Mouse (Mus musculus): Measurements from ENCODE around the gene Irf2bp2. TPM values are rescaled to one million over a fixed set of nuclear protein-coding genes. Genes with fewer than 3 reads are reported as not detected.

The Irf2bp2 gene
- polyA plus RNA-seq (2015; fragmentation: Nextera tagmentation; extraction: Ambion mirVana) = 11.5 and 12.1 TPM in 2 replicates

DNA sequence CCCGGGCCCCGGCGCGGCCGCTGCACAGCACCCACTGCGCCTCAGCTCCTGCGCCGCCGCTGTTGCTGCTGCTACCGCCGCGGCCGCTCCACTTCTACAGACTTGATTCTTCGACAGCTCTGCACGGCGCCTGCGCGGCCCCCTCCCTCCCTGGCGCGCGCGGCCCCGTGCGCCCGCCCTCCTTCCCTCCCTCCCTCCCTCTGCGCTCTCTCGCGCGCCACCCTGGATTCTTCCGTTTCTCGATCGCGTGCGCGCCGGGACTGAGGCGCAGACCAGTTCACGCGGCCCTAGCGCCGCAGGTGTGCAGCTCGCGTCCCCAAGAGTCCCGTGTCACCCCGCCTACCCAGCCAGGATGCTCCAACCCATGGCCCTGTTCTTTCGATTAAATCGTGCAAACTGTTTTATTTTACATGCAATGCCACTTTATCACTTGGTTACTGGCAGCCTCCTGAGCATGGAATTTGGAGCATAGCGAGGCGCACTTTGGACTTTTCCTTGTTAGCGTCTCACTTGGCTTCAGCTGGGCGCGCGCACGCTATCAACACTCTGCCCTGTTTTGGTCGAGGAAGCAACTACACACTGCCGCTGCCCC is at the start of gene Irf2bp2:
TSS of gene Irf2bp2 (minus strand) at position 98 of the 592 bp plus-strand sequence.
- H3K27me3 ChIP-seq (ENCODE audit: insufficient read depth, low read length) = no peaks in the 10 kb centered on the region
- no peaks in the 10 kb centered on the region for H3K9me3 ChIP-seq (ENCODE audit: low read length)
- H3K36me3 ChIP-seq (ENCODE audit: insufficient read depth, low read length) = peaks cover 14% of the 10 kb centered on the region
- under 1% methylated on average over 48 of the region's 56 CpGs for WGBS
- H3K9ac ChIP-seq (replicated peaks; ENCODE audit: low read length) = peak within 1 kb of the TSS; percentile 100
- peak within 1 kb of the TSS; percentile 100 for H3K27ac ChIP-seq (ENCODE audit: low read length)
- peak within 1 kb of the TSS; percentile 92 for H3K4me3 ChIP-seq (ENCODE audit: low read length)
- peaks cover 33% of the 10 kb centered on the region for H3K4me1 ChIP-seq (ENCODE audit: insufficient read depth, low read length)
- peak; percentile 81 for ATAC-seq (ENCODE audit: low FRiP score, low TSS enrichment)
- H3K4me2 ChIP-seq (replicated peaks; ENCODE audit: low read depth, low read length) = peak within 1 kb of the TSS; percentile 96

- Histone ChIP-seq H3K4me1 (ENCODE audit: insufficient read depth, low read length) (0 out of 2 replicates have a peak, but pooled peaks cover 5% of the 10 kb centered on the region), H3K4me2 (replicated peaks; ENCODE audit: low read depth, low read length) (no peak overlapping the region), H3K27me3 (ENCODE audit: insufficient read depth, low read length) (no peaks in the 10 kb centered on the region), H3K9ac (replicated peaks; ENCODE audit: low read length) (no peak overlapping the region), H3K36me3 (ENCODE audit: insufficient read depth, low read length) (no peaks in the 10 kb centered on the region), H3K9me3 (ENCODE audit: low read length) (no peaks in the 10 kb centered on the region), H3K4me3 (ENCODE audit: low read length) (no peak overlapping the region), H3K27ac (ENCODE audit: low read length) (no peak overlapping the region)
- WGBS = 96% methylated on average over 4 of the region's 4 CpGs
- no peak for ATAC-seq (ENCODE audit: low FRiP score, low TSS enrichment)
Observed at GRCm38 (mm10) chr8:126642665-126643064, 48.9 kb upstream of the Irf2bp2 start.

GRCm38 (mm10) chr8:126641568-126642295 is 47.9 kb upstream of the Irf2bp2 start:
- H3K4me2 ChIP-seq (replicated peaks; ENCODE audit: low read depth, low read length) = no peak overlapping the region
- no peaks in the 10 kb centered on the region for H3K9me3 ChIP-seq (ENCODE audit: low read length)
- no peak for ATAC-seq (ENCODE audit: low FRiP score, low TSS enrichment)
- H3K9ac ChIP-seq (replicated peaks; ENCODE audit: low read length) = no peak overlapping the region
- no peak overlapping the region for H3K4me3 ChIP-seq (ENCODE audit: low read length)
- no peaks in the 10 kb centered on the region for H3K27me3 ChIP-seq (ENCODE audit: insufficient read depth, low read length)
- WGBS = 61% methylated on average over 3 of the region's 3 CpGs
- H3K36me3 ChIP-seq (ENCODE audit: insufficient read depth, low read length) = no peaks in the 10 kb centered on the region
- H3K4me1 ChIP-seq (ENCODE audit: insufficient read depth, low read length) = 0 out of 2 replicates have a peak, but pooled peaks cover 5% of the 10 kb centered on the region
- H3K27ac ChIP-seq (ENCODE audit: low read length) = no peak overlapping the region

- Histone ChIP-seq H3K27ac (ENCODE audit: low read length) (no peak overlapping the region), H3K9ac (replicated peaks; ENCODE audit: low read length) (no peak overlapping the region), H3K4me3 (ENCODE audit: low read length) (no peak overlapping the region), H3K9me3 (ENCODE audit: low read length) (no peaks in the 10 kb centered on the region), H3K4me1 (ENCODE audit: insufficient read depth, low read length) (0 out of 2 replicates have a peak, but pooled peaks cover 6% of the 10 kb centered on the region), H3K4me2 (replicated peaks; ENCODE audit: low read depth, low read length) (no peak overlapping the region), H3K27me3 (ENCODE audit: insufficient read depth, low read length) (no peaks in the 10 kb centered on the region), H3K36me3 (ENCODE audit: insufficient read depth, low read length) (no peaks in the 10 kb centered on the region)
- WGBS = 83% methylated on average over 3 of the region's 3 CpGs
- ATAC-seq (ENCODE audit: low FRiP score, low TSS enrichment) = no peak
Observed at GRCm38 (mm10) chr8:126639161-126639560, 45.4 kb upstream of the Irf2bp2 start.

DNA sequence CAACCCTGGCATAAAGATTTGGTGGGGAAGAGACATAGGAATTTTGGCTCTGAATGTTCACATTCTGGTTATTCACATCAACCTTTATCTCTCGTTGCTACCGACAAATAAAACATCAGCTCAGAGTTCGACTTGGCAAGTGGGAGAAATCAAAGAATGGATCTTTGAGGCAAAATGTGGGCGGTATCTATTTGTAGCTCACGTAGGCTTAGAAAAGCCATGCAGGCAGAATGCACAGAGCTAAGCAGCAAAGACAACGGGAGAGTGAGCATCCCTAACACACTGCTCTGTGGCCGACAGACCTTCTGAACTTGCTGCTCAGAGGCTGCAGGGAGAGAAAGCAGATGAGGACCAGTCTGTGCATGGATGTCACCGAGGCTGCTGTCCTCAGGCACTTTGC is 44.2 kb upstream of the Irf2bp2 start:
- WGBS = 76% methylated on average over 8 of the region's 8 CpGs

DNA sequence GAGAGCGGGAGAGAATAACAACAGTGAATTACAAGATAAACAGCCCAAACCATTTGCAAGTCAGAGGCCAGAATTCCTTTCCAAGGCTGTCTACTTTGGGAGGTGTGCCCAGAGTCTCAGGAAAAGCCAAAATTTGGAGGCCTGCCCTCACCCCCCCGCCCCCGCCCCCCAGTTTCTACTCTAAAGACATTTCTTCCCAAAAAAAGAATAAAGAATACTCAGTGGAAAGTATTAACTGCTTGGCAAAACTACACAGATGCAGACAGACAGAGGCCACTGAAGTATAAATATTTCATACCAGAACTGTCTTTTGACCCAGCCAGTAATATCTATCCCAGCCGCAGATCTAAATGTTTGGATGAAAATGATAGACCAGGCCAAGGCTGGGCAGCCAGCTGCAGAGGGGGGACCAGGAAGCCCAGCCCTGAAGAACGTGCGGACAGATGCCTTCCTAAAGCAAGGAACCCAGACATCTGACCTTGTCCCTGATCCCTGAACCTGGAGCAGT is 40.8 kb upstream of the Irf2bp2 start:
- H3K4me2 ChIP-seq (replicated peaks; ENCODE audit: low read depth, low read length) = no peak overlapping the region
- 0 out of 2 replicates have a peak, but pooled peaks cover 6% of the 10 kb centered on the region for H3K4me1 ChIP-seq (ENCODE audit: insufficient read depth, low read length)
- H3K9me3 ChIP-seq (ENCODE audit: low read length) = peaks cover 13% of the 10 kb centered on the region
- no peak for ATAC-seq (ENCODE audit: low FRiP score, low TSS enrichment)
- no peak overlapping the region for H3K4me3 ChIP-seq (ENCODE audit: low read length)
- H3K36me3 ChIP-seq (ENCODE audit: insufficient read depth, low read length) = no peaks in the 10 kb centered on the region
- H3K27ac ChIP-seq (ENCODE audit: low read length) = peak overlapping the region; percentile 56
- WGBS = 56% methylated on average over 6 of the region's 6 CpGs
- no peak overlapping the region; the same call in 1 of the 2 replicates for H3K9ac ChIP-seq (replicated peaks; ENCODE audit: low read length)
- H3K27me3 ChIP-seq (ENCODE audit: insufficient read depth, low read length) = no peaks in the 10 kb centered on the region

More for the DNA sequence above, 44.2 kb upstream of the Irf2bp2 start:
- ATAC-seq (ENCODE audit: low FRiP score, low TSS enrichment) = no peak
- Histone ChIP-seq H3K9ac (replicated peaks; ENCODE audit: low read length) (no peak overlapping the region), H3K4me2 (replicated peaks; ENCODE audit: low read depth, low read length) (no peak overlapping the region), H3K36me3 (ENCODE audit: insufficient read depth, low read length) (no peaks in the 10 kb centered on the region), H3K27ac (ENCODE audit: low read length) (no peak overlapping the region), H3K27me3 (ENCODE audit: insufficient read depth, low read length) (no peaks in the 10 kb centered on the region), H3K4me1 (ENCODE audit: insufficient read depth, low read length) (0 out of 2 replicates have a peak, but pooled peaks cover 6% of the 10 kb centered on the region), H3K9me3 (ENCODE audit: low read length) (no peaks in the 10 kb centered on the region), H3K4me3 (ENCODE audit: low read length) (no peak overlapping the region)

DNA sequence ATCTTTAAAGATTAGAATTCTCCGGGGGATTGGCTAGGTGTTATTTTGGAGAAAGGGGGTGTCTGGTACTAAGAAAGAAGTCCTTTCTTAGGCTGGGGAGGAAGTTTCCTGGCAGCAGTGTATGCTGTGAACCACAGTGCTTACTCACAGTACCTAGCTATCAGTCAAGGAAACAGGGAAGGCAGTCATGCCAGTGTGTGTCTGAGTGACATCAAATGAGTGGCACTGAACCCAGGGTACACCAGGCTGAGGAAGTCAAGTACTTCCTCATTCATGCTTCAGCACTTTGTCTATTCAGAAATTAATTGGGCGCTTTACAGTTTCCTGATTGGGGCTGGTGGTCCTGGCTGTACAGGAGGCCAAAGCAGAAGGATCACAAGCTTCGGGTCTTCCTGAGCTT is 34.8 kb upstream of the Irf2bp2 start:
- H3K36me3 ChIP-seq (ENCODE audit: insufficient read depth, low read length) = no peaks in the 10 kb centered on the region
- H3K4me3 ChIP-seq (ENCODE audit: low read length) = no peak overlapping the region
- peaks cover 13% of the 10 kb centered on the region for H3K9me3 ChIP-seq (ENCODE audit: low read length)
- H3K4me1 ChIP-seq (ENCODE audit: insufficient read depth, low read length) = no peaks in the 10 kb centered on the region
- H3K4me2 ChIP-seq (replicated peaks; ENCODE audit: low read depth, low read length) = no peak overlapping the region
- H3K9ac ChIP-seq (replicated peaks; ENCODE audit: low read length) = no peak overlapping the region
- no peaks in the 10 kb centered on the region for H3K27me3 ChIP-seq (ENCODE audit: insufficient read depth, low read length)
- ATAC-seq (ENCODE audit: low FRiP score, low TSS enrichment) = no peak
- WGBS = 87% methylated on average over 3 of the region's 3 CpGs
- no peak overlapping the region for H3K27ac ChIP-seq (ENCODE audit: low read length)

- 88% methylated on average over 11 of the region's 11 CpGs for WGBS
- no peak for ATAC-seq (ENCODE audit: low FRiP score, low TSS enrichment)
- no peaks in the 10 kb centered on the region for H3K4me1 ChIP-seq (ENCODE audit: insufficient read depth, low read length)
- H3K36me3 ChIP-seq (ENCODE audit: insufficient read depth, low read length) = no peaks in the 10 kb centered on the region
- no peaks in the 10 kb centered on the region for H3K27me3 ChIP-seq (ENCODE audit: insufficient read depth, low read length)
- H3K9ac ChIP-seq (replicated peaks; ENCODE audit: low read length) = no peak overlapping the region
- H3K9me3 ChIP-seq (ENCODE audit: low read length) = peaks cover 9% of the 10 kb centered on the region
- no peak overlapping the region for H3K27ac ChIP-seq (ENCODE audit: low read length)
- no peak overlapping the region for H3K4me3 ChIP-seq (ENCODE audit: low read length)
- H3K4me2 ChIP-seq (replicated peaks; ENCODE audit: low read depth, low read length) = no peak overlapping the region
Observed at GRCm38 (mm10) chr8:126626415-126626814, 32.6 kb upstream of the Irf2bp2 start.

GRCm38 (mm10) chr8:126622111-126622795 is 28.5 kb upstream of the Irf2bp2 start:
- H3K9ac ChIP-seq (replicated peaks; ENCODE audit: low read length) = no peak overlapping the region

More at GRCm38 (mm10) chr8:126622111-126622795, 28.5 kb upstream of the Irf2bp2 start:
- no peaks in the 10 kb centered on the region for H3K27me3 ChIP-seq (ENCODE audit: insufficient read depth, low read length)
- H3K36me3 ChIP-seq (ENCODE audit: insufficient read depth, low read length) = no peaks in the 10 kb centered on the region
- no peak overlapping the region for H3K27ac ChIP-seq (ENCODE audit: low read length)
- no peak overlapping the region for H3K4me2 ChIP-seq (replicated peaks; ENCODE audit: low read depth, low read length)
- peaks cover 3% of the 10 kb centered on the region for H3K4me1 ChIP-seq (ENCODE audit: insufficient read depth, low read length)
- 84% methylated on average over 9 of the region's 9 CpGs for WGBS
- no peaks in the 10 kb centered on the region for H3K9me3 ChIP-seq (ENCODE audit: low read length)
- no peak overlapping the region for H3K4me3 ChIP-seq (ENCODE audit: low read length)
- no peak for ATAC-seq (ENCODE audit: low FRiP score, low TSS enrichment)

Measured in kidney, embryonic 16.5 days (tissue).